Mouse (Mus musculus): ENCODE measurements around the gene B3gnt4.

Gene B3gnt4

DNA sequence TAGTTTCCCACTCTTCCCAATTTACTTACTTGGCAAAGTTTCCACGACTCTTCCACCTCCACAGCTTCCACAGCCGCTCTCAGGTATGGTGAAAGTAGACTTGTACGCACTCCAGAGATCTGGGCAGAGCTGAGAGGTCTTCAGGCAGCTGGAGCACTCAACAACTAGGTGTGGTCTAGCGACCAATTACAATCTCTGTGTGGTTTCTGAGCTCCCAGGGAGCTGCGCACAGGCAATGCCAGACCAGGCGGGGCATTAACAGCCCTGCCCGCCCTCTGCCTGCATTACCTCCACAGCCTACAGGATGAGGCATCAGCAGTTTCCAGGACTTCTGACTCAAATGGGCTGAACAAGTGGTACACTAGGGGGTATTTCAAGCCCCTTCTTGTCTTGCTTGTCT is 15.0 kb downstream of the B3gnt4 start, which contains the start of gene Gm49027:
TSS of gene Gm49027 (minus strand) at position 208 of the 400 bp plus-strand sequence.
- no peak for ATAC-seq (ENCODE audit: insufficient number of reproducible peaks, low FRiP score, low TSS enrichment)

DNA sequence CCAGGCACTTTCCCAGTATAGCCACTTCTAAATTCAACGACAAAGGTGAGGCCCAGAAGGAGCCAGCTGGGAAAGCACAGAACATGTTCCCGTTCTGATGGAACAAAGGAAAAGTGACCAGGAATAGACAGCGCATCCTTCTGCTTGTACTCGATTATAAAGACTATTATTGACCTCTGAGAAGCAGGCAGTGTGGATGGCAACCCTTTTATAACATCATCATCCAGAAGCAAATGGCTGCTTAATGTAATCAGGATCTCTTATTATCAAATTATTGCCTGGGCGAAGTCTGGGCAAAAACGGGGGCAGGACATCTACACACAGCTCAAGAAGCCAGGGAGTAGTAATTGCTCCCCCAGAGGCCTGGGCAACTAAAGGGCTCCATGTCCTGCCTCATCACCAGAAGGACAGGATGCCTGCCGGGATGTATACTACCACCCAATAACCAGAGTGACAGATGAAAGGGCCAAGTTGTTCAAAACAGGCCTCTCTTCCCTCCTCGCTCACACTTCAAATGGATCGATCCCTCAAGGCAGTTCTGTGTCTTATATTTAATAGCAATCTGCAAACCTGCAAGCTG is 15.7 kb downstream of the B3gnt4 start:
- ATAC-seq (ENCODE audit: insufficient number of reproducible peaks, low FRiP score, low TSS enrichment) = no peak

DNA sequence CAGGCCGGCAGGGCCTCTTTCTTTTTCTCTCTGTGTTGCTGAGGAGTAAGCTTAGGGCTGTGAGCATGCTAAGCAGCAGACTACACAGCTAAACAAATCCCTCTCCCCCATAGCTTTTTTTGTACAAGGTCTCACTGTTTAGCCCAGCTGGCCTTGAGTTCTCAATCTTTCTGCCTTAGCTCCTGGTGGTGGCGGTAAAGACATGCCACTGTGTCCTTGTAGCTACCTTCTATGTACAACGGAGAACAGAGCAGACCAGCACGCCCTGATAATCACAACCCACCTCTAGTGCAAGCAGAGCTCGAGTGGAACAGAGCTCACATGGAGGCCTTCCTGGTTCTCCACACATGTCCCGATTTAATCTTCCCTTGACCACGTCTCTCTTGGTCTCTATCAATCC is 18.4 kb downstream of the B3gnt4 start:
- no peak for ATAC-seq (ENCODE audit: insufficient number of reproducible peaks, low FRiP score, low TSS enrichment)

DNA sequence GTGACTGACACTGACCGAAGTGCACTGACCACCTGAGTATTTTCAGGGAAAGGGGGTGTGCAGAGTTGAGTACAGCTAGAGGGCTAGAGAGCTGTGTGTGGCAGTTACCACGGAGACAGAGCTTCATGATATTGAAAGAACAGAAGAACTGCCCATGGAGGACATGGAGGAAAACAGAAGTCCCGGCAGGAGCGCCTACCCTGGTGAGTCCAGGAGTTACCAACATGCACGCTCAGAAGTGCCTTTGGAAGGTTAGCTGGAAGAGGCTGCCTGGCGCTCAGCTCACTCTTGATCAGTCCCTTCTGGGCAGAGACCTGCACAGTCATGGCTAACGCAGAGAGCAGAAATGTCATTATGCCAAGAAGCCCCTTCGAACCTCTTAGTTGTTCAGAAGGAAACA is 19.8 kb downstream of the B3gnt4 start:
- no peak for ATAC-seq (ENCODE audit: insufficient number of reproducible peaks, low FRiP score, low TSS enrichment)

DNA sequence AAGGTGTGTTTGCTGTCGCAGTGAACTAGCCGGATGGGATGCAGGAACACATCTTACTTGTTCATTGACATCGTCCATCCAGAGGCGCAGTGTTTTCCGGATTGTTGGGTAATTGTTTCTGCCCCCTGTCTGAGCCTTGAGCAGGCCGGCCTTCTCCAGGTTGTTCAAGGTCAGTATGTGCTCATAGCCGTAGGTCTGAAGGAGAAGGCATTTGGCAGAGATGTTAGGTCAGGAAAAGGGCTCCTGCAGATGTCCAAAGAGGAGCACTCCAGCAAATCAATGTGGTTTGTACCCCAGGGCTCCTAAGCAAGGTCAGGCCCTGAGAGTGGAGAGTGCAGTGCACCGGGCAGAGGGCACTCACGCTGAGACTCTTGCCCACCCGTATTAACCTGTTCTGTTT is 23.5 kb downstream of the B3gnt4 start:
- no peak for ATAC-seq (ENCODE audit: insufficient number of reproducible peaks, low FRiP score, low TSS enrichment)

DNA sequence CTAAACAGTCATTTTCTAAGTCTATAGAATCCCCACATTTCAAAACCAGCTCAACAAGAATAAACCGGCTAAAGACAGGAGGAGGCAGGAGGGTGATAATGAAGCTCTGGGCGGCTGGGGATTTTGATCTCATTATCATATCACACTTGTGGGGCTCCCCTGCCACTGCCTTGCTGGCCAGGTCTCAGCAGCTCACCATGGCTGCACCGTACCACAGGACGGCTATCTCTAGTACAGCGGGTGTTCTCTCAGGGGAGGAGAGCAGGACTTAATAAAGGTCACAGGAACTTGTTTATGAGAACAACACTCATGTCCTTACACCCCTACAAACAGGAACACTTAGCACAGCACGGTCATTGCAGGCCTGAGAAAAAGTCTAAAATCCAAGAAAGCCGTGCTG is 45.4 kb downstream of the B3gnt4 start:
- ATAC-seq (ENCODE audit: insufficient number of reproducible peaks, low FRiP score, low TSS enrichment) = no peak

DNA sequence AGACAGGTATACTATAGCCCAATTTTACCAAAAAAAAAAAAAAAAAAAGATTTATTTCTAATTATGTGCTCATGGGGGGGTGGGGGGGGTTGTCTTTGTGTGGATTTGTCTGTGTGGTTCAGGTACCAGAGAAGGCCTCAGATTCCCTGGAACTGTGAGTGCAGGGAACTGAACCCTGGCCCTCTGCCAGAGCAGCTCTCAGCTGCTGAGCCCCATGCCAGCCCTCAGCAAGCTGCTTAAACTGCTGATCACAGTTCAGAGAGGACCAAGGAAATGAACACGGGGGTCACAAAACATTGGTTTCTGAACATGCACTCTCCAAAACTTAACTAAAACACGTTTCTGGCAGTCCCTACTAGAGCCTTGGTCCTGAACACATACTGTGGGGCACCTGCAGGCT is 46.2 kb downstream of the B3gnt4 start:
- ATAC-seq (ENCODE audit: insufficient number of reproducible peaks, low FRiP score, low TSS enrichment) = no peak

DNA sequence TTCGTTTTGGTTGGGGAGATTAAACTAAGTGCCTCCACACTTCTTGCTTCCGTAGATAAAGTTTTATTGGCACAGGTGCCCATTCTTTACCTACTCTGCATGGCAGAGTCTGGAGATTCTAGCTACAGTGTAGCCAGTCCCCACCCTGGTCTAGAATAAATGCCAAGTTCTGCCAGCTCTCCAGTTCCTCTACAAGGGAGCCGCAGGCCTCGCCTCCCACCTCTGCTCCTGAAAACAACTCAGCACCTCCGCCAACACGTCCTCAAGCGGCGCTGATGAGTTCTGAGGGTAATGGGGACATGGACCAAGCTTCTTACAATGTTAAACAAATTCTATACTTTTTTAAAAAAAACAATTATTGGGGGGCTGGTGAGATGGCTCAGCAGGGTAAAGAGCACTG is 49.3 kb downstream of the B3gnt4 start:
- no peak for ATAC-seq (ENCODE audit: insufficient number of reproducible peaks, low FRiP score, low TSS enrichment)

DNA sequence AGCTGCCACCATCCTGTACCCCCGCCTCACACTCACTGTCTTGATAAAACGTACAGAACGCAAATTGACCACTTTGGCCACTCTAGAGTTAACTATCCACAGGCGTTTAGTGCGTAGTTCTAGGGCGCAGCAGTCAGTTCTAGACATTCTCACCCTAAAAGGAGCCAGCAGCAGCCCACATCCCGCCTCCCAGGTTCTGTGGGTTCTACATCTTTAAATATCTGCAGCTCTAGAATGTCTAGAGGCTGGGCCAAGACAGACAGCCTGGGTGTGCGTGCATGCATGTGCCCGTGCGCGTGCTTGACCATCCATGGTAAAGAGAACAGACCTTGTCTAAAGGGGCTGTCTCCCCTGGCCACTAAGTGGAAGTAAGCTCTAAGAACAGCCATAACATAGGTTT is 50.9 kb downstream of the B3gnt4 start:
- no peak for ATAC-seq (ENCODE audit: insufficient number of reproducible peaks, low FRiP score, low TSS enrichment)
